Mouse (Mus musculus) MEL (cell line): Measurements from ENCODE around the gene Gm4553. TPM values are rescaled to one million over a fixed set of nuclear protein-coding genes. Genes with fewer than 3 reads are reported as not detected.
"Not testable (repeated sequence)": the region's sequence is repeated elsewhere in the genome, so short reads cannot be mapped to it uniquely, and the experiment has no call there.

Experiments
- DNase-seq: peaks from one replicate; pipeline ENCODE4 v3.0.0; 2011; ENCODE audit warnings: low read depth, low spot score
- H3K27ac ChIP-seq: 2 replicates; pipeline ENCODE4 v1.5.1; 2012; ENCODE audit warnings: low read depth, mild to moderate bottlenecking, control low read depth, low read length, moderate library complexity; ENCODE audit not compliant: control insufficient read depth
- H3K27me3 ChIP-seq, 2 experiments: fragments of 150-350 bp in 1 of 2; sonication (generic) in 1 of 2; 2 replicates each; pipeline ENCODE4 v1.6.1; 2012; ENCODE audit warnings: low read length in 2 of 2, mild to moderate bottlenecking in 2 of 2, improper control_type of control experiment in 1 of 2, moderate library complexity in 1 of 2; ENCODE audit not compliant: insufficient read depth in 2 of 2, control insufficient read depth in 1 of 2
- H3K36me3 ChIP-seq, 2 experiments: 2 replicates each; pipeline ENCODE4 v1.6.1; 2012 to 2014; ENCODE audit warnings: low read length in 2 of 2, improper control_type of control experiment in 1 of 2, inconsistent platforms in 1 of 2, mild to moderate bottlenecking in 1 of 2; ENCODE audit not compliant: insufficient read depth in 2 of 2, control insufficient read depth in 1 of 2
- H3K4me1 ChIP-seq, 2 experiments: fragments of 150-350 bp in 1 of 2; sonication (generic) in 1 of 2; 2 replicates each; pipeline ENCODE4 v1.6.1; 2012; ENCODE audit warnings: low read length in 2 of 2, improper control_type of control experiment in 1 of 2, mild to moderate bottlenecking in 1 of 2; ENCODE audit not compliant: insufficient read depth in 2 of 2, control insufficient read depth in 1 of 2
- H3K4me3 ChIP-seq, 2 experiments: fragments of 150-350 bp in 1 of 2; sonication (generic) in 1 of 2; 2 replicates each; pipeline ENCODE4 v1.5.1; 2012; ENCODE audit warnings: low read depth in 2 of 2, low read length in 2 of 2, mild to moderate bottlenecking in 2 of 2, moderate library complexity in 2 of 2, control low read depth in 1 of 2, improper control_type of control experiment in 1 of 2; ENCODE audit not compliant: control insufficient read depth in 1 of 2, insufficient read depth in 1 of 2
- H3K79me2 ChIP-seq: 2 replicates; pipeline ENCODE4 v1.6.1; 2012; ENCODE audit warnings: mild to moderate bottlenecking, low read length, moderate library complexity; ENCODE audit not compliant: control insufficient read depth, poor library complexity, insufficient read depth
- H3K9ac ChIP-seq: 2 replicates; pipeline ENCODE4 v1.6.1; 2012; ENCODE audit warnings: low read depth, mild to moderate bottlenecking, control low read depth, low read length, moderate library complexity; ENCODE audit not compliant: control insufficient read depth, poor library complexity, severe bottlenecking
- H3K9me3 ChIP-seq: fragments of 150-350 bp; sonication (generic); replicated peaks from 2 replicates; pipeline ENCODE4 v1.6.1; 2012; ENCODE audit warnings: mild to moderate bottlenecking, low read length, improper control_type of control experiment, moderate library complexity; ENCODE audit not compliant: insufficient read depth
- CTCF ChIP-seq, 3 experiments: IDR thresholded peaks in 2 of 3; conservative IDR thresholded peaks in 1 of 3; 2 replicates each; pipeline ENCODE4 v1.5.1; 2011 to 2012; ENCODE audit warnings: low read length in 3 of 3, low read depth in 2 of 3, mild to moderate bottlenecking in 2 of 3, improper control_type of control experiment in 1 of 3, inconsistent platforms in 1 of 3, mixed read lengths in 1 of 3, moderate library complexity in 1 of 3; ENCODE audit not compliant: control insufficient read depth in 1 of 3, insufficient read depth in 1 of 3, poor library complexity in 1 of 3, severe bottlenecking in 1 of 3
- ELF1 ChIP-seq: IDR thresholded peaks from 2 replicates; pipeline ENCODE4 v1.6.1; 2014; ENCODE audit warnings: low read depth, mild to moderate bottlenecking, inconsistent platforms, low read length, improper control_type of control experiment, moderate library complexity
- EP300 ChIP-seq, 2 experiments: IDR thresholded peaks; 2 replicates each; pipeline ENCODE4 v1.6.1; 2011; ENCODE audit warnings: improper control_type of control experiment in 2 of 2, low read length in 2 of 2, low read depth in 1 of 2, mild to moderate bottlenecking in 1 of 2
- GATA1 ChIP-seq: IDR thresholded peaks from 2 replicates; pipeline ENCODE4 v1.6.1; 2011; ENCODE audit warnings: low read depth, low read length, improper control_type of control experiment
- MYB ChIP-seq: IDR thresholded peaks from 2 replicates; pipeline ENCODE4 v1.6.1; 2011; ENCODE audit warnings: mild to moderate bottlenecking, low read depth, low read length, improper control_type of control experiment
- MYC ChIP-seq: IDR thresholded peaks from 2 replicates; pipeline ENCODE4 v1.6.1; 2011; ENCODE audit warnings: low read depth, mild to moderate bottlenecking, low read length, improper control_type of control experiment, moderate library complexity
- NELFE ChIP-seq: IDR thresholded peaks from 2 replicates; pipeline ENCODE4 v1.6.1; 2011; ENCODE audit warnings: low read depth, low read length, improper control_type of control experiment
- NRF1 ChIP-seq: IDR thresholded peaks from 2 replicates; pipeline ENCODE4 v1.6.1; 2014; ENCODE audit warnings: low read depth, mild to moderate bottlenecking, inconsistent platforms, low read length, improper control_type of control experiment, moderate library complexity; ENCODE audit not compliant: poor library complexity, insufficient read depth, severe bottlenecking
- RAD21 ChIP-seq: IDR thresholded peaks from 2 replicates; pipeline ENCODE4 v1.6.1; 2011; ENCODE audit warnings: mild to moderate bottlenecking, low read depth, low read length, improper control_type of control experiment
- TCF12 ChIP-seq: IDR thresholded peaks from 2 replicates; pipeline ENCODE4 v1.6.1; 2014; ENCODE audit warnings: low read depth, mild to moderate bottlenecking, inconsistent platforms, low read length, improper control_type of control experiment, moderate library complexity
- UBTF ChIP-seq: IDR thresholded peaks from 2 replicates; pipeline ENCODE4 v1.6.1; 2012; ENCODE audit warnings: low read depth, mild to moderate bottlenecking, inconsistent platforms, low read length, improper control_type of control experiment, moderate library complexity, borderline replicate concordance; ENCODE audit not compliant: insufficient read depth
- USF1 ChIP-seq: IDR thresholded peaks from 2 replicates; pipeline ENCODE4 v1.6.1; 2014; ENCODE audit warnings: low read depth, mild to moderate bottlenecking, inconsistent platforms, low read length, improper control_type of control experiment, moderate library complexity
- ZMIZ1 ChIP-seq: IDR thresholded peaks from 2 replicates; pipeline ENCODE4 v1.6.1; 2012; ENCODE audit warnings: low read depth, mild to moderate bottlenecking, inconsistent platforms, low read length, improper control_type of control experiment, moderate library complexity
- ZNF384 ChIP-seq: IDR thresholded peaks from 2 replicates; pipeline ENCODE4 v1.6.1; 2012; ENCODE audit warnings: low read depth, mild to moderate bottlenecking, inconsistent platforms, low read length, improper control_type of control experiment
- polyA plus RNA-seq, 2 experiments: library from polyadenylated mRNA; stranded (reverse) in 1 of 2; unstranded in 1 of 2; fragments of >175 nt in 1 of 2; fragments of >200 nt in 1 of 2; gene quantifications; 2 replicates each; pipeline versions ENCODE4 v1.2.1 to v1.2.4; 2012; ENCODE audit warnings: low replicate concordance in 2 of 2, low read depth in 1 of 2; ENCODE audit not compliant: insufficient read length in 2 of 2, insufficient read depth in 1 of 2, missing spikeins in 1 of 2
- total RNA-seq: library from RNA; depleted of rRNA; stranded (reverse); fragments of 300-350 nt; gene quantifications from 2 replicates; pipeline ENCODE4 v1.2.3, GENCODE M21; 2012; rRNA removed

Gm4553 gene
- total RNA-seq, result not detected in 2 replicates
- not detected for polyA plus RNA-seq

GRCm38 (mm10) chr7:142165639-142166038, at the start of gene Gm4553:
Gene Gm4553, minus strand, starts transcription at chr7:142165739.
- H3K4me3 ChIP-seq, H3K79me2 ChIP-seq, H3K27ac ChIP-seq, H3K9me3 ChIP-seq, H3K4me1 ChIP-seq, H3K9ac ChIP-seq, H3K27me3 ChIP-seq, H3K36me3 ChIP-seq, DNase-seq: not testable (repeated sequence)

GRCm38 (mm10) chr7:142212136-142212535, 46.6 kb upstream of the Gm4553 start:
- H3K9ac ChIP-seq, H3K27me3 ChIP-seq, H3K4me1 ChIP-seq, H3K27ac ChIP-seq, H3K79me2 ChIP-seq, H3K36me3 ChIP-seq, H3K9me3 ChIP-seq, H3K4me3 ChIP-seq, DNase-seq: not testable (repeated sequence)

GRCm38 (mm10) chr7:142211559-142211958, 46.0 kb upstream of the Gm4553 start, which contains the start of gene Gm7579:
Gene Gm7579, plus strand, starts transcription at chr7:142211859.
- Histone ChIP-seq H3K27ac (no peak within 1 kb of the TSS), H3K9ac (no peak within 1 kb of the TSS), H3K4me1 (no peaks in the 10 kb centered on the region), H3K9me3 (no peaks in the 10 kb centered on the region), H3K4me3 (no peak within 1 kb of the TSS), H3K27me3 (peaks cover 8 to 9% of the 10 kb centered on the region in 2 experiments)
- TF ChIP-seq EP300 (IDR thresholded peaks at IDR 0.05; ENCODE audit: low read depth in 1 of 2, low read length in 2 of 2), result no peak
- no peak for TF ChIP-seq USF1
- TF ChIP-seq UBTF, result no peak
- no peak for TF ChIP-seq GATA1
- no peak for TF ChIP-seq MYB
- TF ChIP-seq ELF1, result no peak
- no peak for TF ChIP-seq ZMIZ1
- TF ChIP-seq CTCF (IDR thresholded peaks at IDR 0.05 in 2 of 3, conservative IDR thresholded peaks at IDR 0.05 in 1 of 3; ENCODE audit: control insufficient read depth in 1 of 3, insufficient read depth in 1 of 3, low read depth in 2 of 3, low read length in 3 of 3, poor library complexity in 1 of 3, severe bottlenecking in 1 of 3), result no peak
- no peak for TF ChIP-seq RAD21
- TF ChIP-seq MYC, result no peak
- TF ChIP-seq NELFE, result no peak
- no peak for TF ChIP-seq ZNF384
- no peak for TF ChIP-seq TCF12
- no peak for TF ChIP-seq NRF1
- TF ChIP-seq, all 39 proteins: peak for 0
- Histone ChIP-seq H3K36me3 (no peaks in the 10 kb centered on the region), H3K79me2 (no peaks in the 10 kb centered on the region)
- no peak for DNase-seq

DNA sequence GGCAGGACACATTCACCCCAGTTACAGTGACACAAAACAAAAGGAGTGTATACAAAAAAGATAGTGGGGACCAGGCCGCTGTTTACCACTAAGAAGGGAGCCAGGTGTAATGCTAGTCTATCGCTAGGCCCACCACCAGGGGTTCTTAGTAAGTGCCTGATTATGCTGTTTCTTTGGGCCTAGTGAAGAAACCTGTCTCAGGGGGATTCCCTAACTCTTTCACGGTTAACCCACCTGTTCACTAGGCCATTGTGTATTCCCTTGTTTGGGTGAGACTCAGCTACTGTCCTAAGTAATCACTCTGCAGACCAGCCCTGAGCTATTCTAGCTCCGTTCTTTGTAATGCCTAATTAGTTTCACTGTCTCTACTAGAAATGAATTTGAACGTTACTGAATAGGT, 41.4 kb upstream of the Gm4553 start:
- not testable (repeated sequence) for H3K4me3 ChIP-seq, H3K9me3 ChIP-seq, H3K36me3 ChIP-seq, H3K79me2 ChIP-seq, H3K9ac ChIP-seq, H3K4me1 ChIP-seq, DNase-seq, H3K27ac ChIP-seq, H3K27me3 ChIP-seq
